Mouse (Mus musculus) kidney, embryonic 15.5 days (tissue): ENCODE data around the gene Gpr61. TPM values are rescaled to one million over a fixed set of nuclear protein-coding genes. Genes with fewer than 3 reads are reported as not detected.
A peak's percentile ranks its signal among the peaks of the same experiment; 100 is the strongest.

Source experiments
- ATAC-seq: fragments of 200-750 bp; cut with Nextera tagmentation; replicated peaks from 2 replicates; pipeline ENCODE4 v1.8.0; 2017; ENCODE audit warnings: moderate TSS enrichment; ENCODE audit not compliant: low FRiP score
- H3K27ac ChIP-seq: fragments of 300-500 bp; sonication (generic); 2 replicates; pipeline ENCODE4 v1.5.1; 2015; ENCODE audit warnings: mild to moderate bottlenecking, inconsistent platforms
- H3K27me3 ChIP-seq: fragments of 300-500 bp; sonication (generic); 2 replicates; pipeline ENCODE4 v1.6.1; 2015; ENCODE audit warnings: inconsistent platforms
- H3K36me3 ChIP-seq: fragments of 300-500 bp; sonication (generic); 2 replicates; pipeline ENCODE4 v1.6.1; 2015; ENCODE audit warnings: inconsistent platforms
- H3K4me1 ChIP-seq: fragments of 300-500 bp; sonication (generic); 2 replicates; pipeline ENCODE4 v1.6.1; 2015; ENCODE audit warnings: inconsistent platforms
- H3K4me2 ChIP-seq: fragments of 300-500 bp; sonication (generic); 2 replicates; pipeline ENCODE4 v1.6.1; 2015; ENCODE audit warnings: moderate library complexity, mild to moderate bottlenecking, inconsistent platforms
- H3K4me3 ChIP-seq: fragments of 300-500 bp; sonication (generic); replicated peaks from 2 replicates; pipeline ENCODE4 v1.5.1; 2015; ENCODE audit warnings: mild to moderate bottlenecking, inconsistent platforms
- H3K9ac ChIP-seq: fragments of 300-500 bp; sonication (generic); 2 replicates; pipeline ENCODE4 v1.6.1; 2015; ENCODE audit warnings: mild to moderate bottlenecking, inconsistent platforms
- H3K9me3 ChIP-seq: fragments of 300-500 bp; sonication (generic); replicated peaks from 2 replicates; pipeline ENCODE4 v1.6.1; 2016; ENCODE audit warnings: inconsistent platforms
- WGBS: fragments of 180-500 bp; shearing (Covaris S2); methylation state at CpG from one replicate; pipeline ENCODE4 v1.1.7; 2015; ENCODE audit warnings: mixed read lengths; 5-methylcytosine and 5-hydroxymethylcytosine counted together
- polyA plus RNA-seq: library from polyadenylated mRNA; unstranded; fragments of >200 nt; fragmentation: Nextera tagmentation; extraction: Ambion mirVana; gene quantifications from 2 replicates; pipeline ENCODE4 v1.2.1, GENCODE M21; 2015

The Gpr61 gene
- polyA plus RNA-seq, 1 experiment from 2014 or later = 0.05 TPM

GRCm38 (mm10) chr3:108140786-108141185, 13.9 kb downstream of the Gpr61 start:
- no peak overlapping the region for H3K4me3 ChIP-seq
- no peak for ATAC-seq
- WGBS = 76% methylated on average over 4 of the region's 4 CpGs
- H3K36me3 ChIP-seq = peaks cover 32% of the 10 kb centered on the region; the same call in 1 of the 2 replicates
- no peak overlapping the region for H3K9ac ChIP-seq
- H3K4me2 ChIP-seq = no peak overlapping the region
- H3K9me3 ChIP-seq = no peaks in the 10 kb centered on the region
- no peak overlapping the region for H3K27ac ChIP-seq
- peaks cover 13% of the 10 kb centered on the region for H3K4me1 ChIP-seq
- no peaks in the 10 kb centered on the region for H3K27me3 ChIP-seq

DNA sequence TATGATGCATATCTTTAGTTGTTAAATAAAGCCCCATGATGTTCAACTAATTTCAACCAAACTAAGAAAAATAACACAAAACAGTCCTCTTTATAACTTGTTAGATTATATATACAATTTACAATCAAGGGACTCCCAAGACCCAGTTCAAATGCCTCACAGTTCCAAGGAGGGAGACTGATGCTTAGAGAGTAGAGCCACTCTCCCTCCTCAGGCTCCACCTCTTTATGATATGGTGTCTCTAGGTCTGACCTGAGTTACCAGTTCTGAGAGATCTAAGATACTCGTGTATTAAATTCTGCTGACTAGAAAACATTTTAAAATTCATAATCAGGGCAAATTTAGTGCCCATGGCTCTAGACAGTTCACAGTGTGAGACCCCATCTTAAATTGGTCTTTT, 15.6 kb downstream of the Gpr61 start:
- Histone ChIP-seq H3K9ac (no peak overlapping the region), H3K4me1 (peaks cover 3% of the 10 kb centered on the region; the same call in 1 of the 2 replicates), H3K27ac (no peak overlapping the region), H3K4me3 (no peak overlapping the region), H3K27me3 (no peaks in the 10 kb centered on the region), H3K36me3 (peaks cover 32% of the 10 kb centered on the region; the same call in 1 of the 2 replicates), H3K9me3 (no peaks in the 10 kb centered on the region), H3K4me2 (no peak overlapping the region)
- 76% methylated on average over 1 of the region's 1 CpGs for WGBS
- ATAC-seq = no peak

DNA sequence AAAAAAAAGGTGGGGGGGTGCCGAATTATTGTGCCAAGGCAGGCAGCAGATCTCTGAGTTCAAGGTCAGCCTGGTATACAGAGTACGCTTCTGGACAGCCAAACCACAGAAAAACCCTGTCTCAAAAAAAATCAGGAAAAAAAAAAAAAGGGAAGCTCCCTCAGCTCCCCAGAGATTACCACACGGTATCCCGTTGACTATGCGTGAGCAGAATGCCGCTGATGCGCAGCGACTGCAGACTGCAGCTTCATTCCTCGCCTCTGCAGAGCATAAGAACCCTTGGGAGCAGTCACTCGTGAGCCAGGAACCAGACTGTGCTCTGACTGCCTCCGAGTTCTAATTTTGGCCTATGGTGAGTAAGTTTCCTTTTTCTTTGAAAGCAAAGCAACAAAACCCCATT, 20.0 kb downstream of the Gpr61 start:
- H3K4me2 ChIP-seq = no peak overlapping the region
- H3K27ac ChIP-seq = no peak overlapping the region
- no peak overlapping the region for H3K9ac ChIP-seq
- WGBS = 82% methylated on average over 11 of the region's 11 CpGs
- 0 out of 2 replicates have a peak, but pooled peaks cover 10% of the 10 kb centered on the region for H3K36me3 ChIP-seq
- H3K4me3 ChIP-seq = no peak overlapping the region
- H3K27me3 ChIP-seq = no peaks in the 10 kb centered on the region
- no peak for ATAC-seq
- no peaks in the 10 kb centered on the region for H3K9me3 ChIP-seq
- peaks cover 19% of the 10 kb centered on the region for H3K4me1 ChIP-seq

GRCm38 (mm10) chr3:108132484-108132883, 22.2 kb downstream of the Gpr61 start:
- 0 out of 2 replicates have a peak, but pooled peaks cover 9% of the 10 kb centered on the region for H3K36me3 ChIP-seq
- H3K9ac ChIP-seq = no peak overlapping the region
- H3K27ac ChIP-seq = no peak overlapping the region
- no peak overlapping the region for H3K4me3 ChIP-seq
- H3K27me3 ChIP-seq = no peaks in the 10 kb centered on the region
- ATAC-seq = no peak
- H3K4me1 ChIP-seq = peaks cover 36% of the 10 kb centered on the region
- no peak overlapping the region for H3K4me2 ChIP-seq
- 59% methylated on average over 1 of the region's 1 CpGs for WGBS
- no peaks in the 10 kb centered on the region for H3K9me3 ChIP-seq

GRCm38 (mm10) chr3:108131821-108132220, 22.9 kb downstream of the Gpr61 start:
- Histone ChIP-seq H3K27me3 (no peaks in the 10 kb centered on the region), H3K9me3 (no peaks in the 10 kb centered on the region), H3K36me3 (0 out of 2 replicates have a peak, but pooled peaks cover 2% of the 10 kb centered on the region), H3K27ac (peak overlapping the region; percentile 28; the same call in 1 of the 2 replicates), H3K4me1 (peaks cover 36% of the 10 kb centered on the region), H3K4me3 (no peak overlapping the region), H3K4me2 (no peak overlapping the region), H3K9ac (no peak overlapping the region)
- 69% methylated on average over 1 of the region's 1 CpGs for WGBS
- ATAC-seq = no peak

DNA sequence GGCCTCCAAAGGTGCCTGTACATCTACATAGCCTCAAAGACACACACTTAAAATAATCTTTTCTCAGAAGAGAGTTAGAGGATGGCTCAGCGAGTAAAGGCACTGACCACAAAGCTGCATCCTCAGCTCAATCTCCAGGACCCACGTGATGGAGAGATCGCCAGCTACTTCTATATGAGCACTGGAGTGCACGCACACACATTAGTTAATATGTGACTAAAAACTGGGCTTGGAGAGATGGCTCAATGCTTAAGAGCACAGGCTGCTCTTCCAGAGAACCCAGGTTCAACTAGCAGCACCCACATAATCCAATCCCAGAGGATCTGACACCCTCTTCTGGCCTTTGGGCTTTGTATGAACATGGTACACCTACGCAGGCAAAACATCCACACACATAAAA, 23.5 kb downstream of the Gpr61 start:
- H3K36me3 ChIP-seq = no peaks in the 10 kb centered on the region

GRCm38 (mm10) chr3:108129804-108130203, 24.9 kb downstream of the Gpr61 start:
- Histone ChIP-seq H3K9ac (no peak overlapping the region), H3K4me1 (peaks cover 36% of the 10 kb centered on the region), H3K4me3 (no peak overlapping the region), H3K27ac (no peak overlapping the region), H3K27me3 (no peaks in the 10 kb centered on the region), H3K9me3 (no peaks in the 10 kb centered on the region), H3K36me3 (no peaks in the 10 kb centered on the region), H3K4me2 (no peak overlapping the region)
- WGBS = 86% methylated on average over 4 of the region's 4 CpGs
- ATAC-seq = no peak

More for the DNA sequence above, 23.5 kb downstream of the Gpr61 start:
- 0 out of 2 replicates have a peak overlapping the region, but pooled peaks have one; percentile 28 for H3K27ac ChIP-seq
- H3K4me2 ChIP-seq = no peak overlapping the region
- 79% methylated on average over 5 of the region's 5 CpGs for WGBS
- 0 out of 2 replicates have a peak, but pooled peaks have one; percentile 52 for ATAC-seq
- H3K27me3 ChIP-seq = no peaks in the 10 kb centered on the region
- H3K9ac ChIP-seq = no peak overlapping the region
- H3K9me3 ChIP-seq = no peaks in the 10 kb centered on the region
- peaks cover 36% of the 10 kb centered on the region for H3K4me1 ChIP-seq
- no peak overlapping the region for H3K4me3 ChIP-seq

- Histone ChIP-seq H3K4me2 (no peak overlapping the region), H3K4me1 (peaks cover 36% of the 10 kb centered on the region), H3K9ac (no peak overlapping the region), H3K4me3 (no peak overlapping the region), H3K9me3 (no peaks in the 10 kb centered on the region), H3K36me3 (no peaks in the 10 kb centered on the region), H3K27ac (no peak overlapping the region), H3K27me3 (no peaks in the 10 kb centered on the region)
- no peak for ATAC-seq
- 73% methylated on average over 4 of the region's 4 CpGs for WGBS
Measured at GRCm38 (mm10) chr3:108129367-108129766, 25.3 kb downstream of the Gpr61 start.

DNA sequence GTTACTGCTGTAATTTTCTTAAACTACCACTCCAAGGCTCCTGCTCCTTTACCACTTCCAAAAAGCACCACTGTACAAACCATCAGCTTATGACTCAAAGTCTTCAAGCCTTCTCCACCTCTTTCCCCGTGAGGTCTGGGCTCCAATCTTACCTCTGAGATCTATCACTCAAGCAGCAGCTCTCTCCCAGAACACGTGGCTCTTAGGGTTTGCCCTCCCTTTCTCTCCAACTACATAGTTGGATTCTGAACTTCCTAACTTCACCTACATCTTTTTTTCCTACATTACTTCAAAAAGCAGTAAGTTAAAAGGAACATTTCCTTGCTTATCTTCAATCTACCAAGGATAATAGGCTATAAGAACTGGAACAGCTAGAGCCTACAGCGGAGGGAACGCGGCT, 26.2 kb downstream of the Gpr61 start:
- no peak overlapping the region for H3K4me2 ChIP-seq
- H3K4me1 ChIP-seq = peaks cover 36% of the 10 kb centered on the region
- H3K9me3 ChIP-seq = no peaks in the 10 kb centered on the region
- no peak overlapping the region for H3K4me3 ChIP-seq
- no peak overlapping the region for H3K9ac ChIP-seq
- peaks cover under 1% of the 10 kb centered on the region for H3K36me3 ChIP-seq
- no peak overlapping the region for H3K27ac ChIP-seq
- ATAC-seq = no peak
- WGBS = 53% methylated on average over 5 of the region's 5 CpGs
- H3K27me3 ChIP-seq = no peaks in the 10 kb centered on the region

DNA sequence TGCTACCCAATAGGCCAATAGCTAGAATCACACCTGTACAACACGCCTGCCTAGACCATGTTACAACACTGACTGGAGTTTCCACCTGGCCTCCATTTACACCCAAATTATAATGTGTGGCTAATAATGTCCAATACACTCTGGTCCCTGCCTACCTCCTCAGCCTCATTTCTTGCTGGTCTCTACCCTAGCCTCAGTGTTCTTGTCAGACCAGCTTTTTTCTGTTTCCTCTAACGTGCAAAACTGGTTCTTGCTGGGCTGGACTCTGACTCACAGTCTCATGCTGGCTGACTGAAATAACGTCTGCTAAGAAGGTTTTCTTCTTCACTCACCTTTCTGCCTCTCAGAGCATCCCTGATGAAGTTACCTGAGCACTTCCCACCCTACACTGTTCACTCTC, 28.4 kb downstream of the Gpr61 start:
- Histone ChIP-seq H3K36me3 (peaks cover 17% of the 10 kb centered on the region), H3K27me3 (no peaks in the 10 kb centered on the region), H3K4me2 (no peak overlapping the region), H3K9me3 (no peaks in the 10 kb centered on the region), H3K4me3 (no peak overlapping the region), H3K4me1 (peaks cover 22% of the 10 kb centered on the region), H3K27ac (no peak overlapping the region), H3K9ac (no peak overlapping the region)
- WGBS = 87% methylated on average over 3 of the region's 3 CpGs
- ATAC-seq = no peak

DNA sequence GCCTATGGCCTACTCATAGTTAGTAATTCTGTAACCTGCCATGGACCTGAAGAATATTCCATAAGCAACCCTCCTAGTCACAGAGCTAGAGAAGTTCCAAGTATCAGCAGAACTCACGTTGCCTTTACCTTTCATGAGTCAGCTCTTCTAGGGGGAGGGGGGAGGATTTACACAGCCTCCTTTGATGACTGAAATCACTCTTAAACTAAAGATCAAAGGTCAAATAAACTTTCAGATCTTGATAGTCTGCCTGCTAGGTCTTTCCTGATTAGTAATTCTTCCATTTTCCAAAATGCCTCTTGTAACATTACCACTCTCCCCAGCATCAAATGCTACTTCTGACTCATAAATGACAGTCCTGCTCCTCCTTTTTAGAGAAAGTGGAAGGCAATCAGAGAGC, 30.6 kb downstream of the Gpr61 start:
- H3K4me3 ChIP-seq = no peak overlapping the region
- peaks cover 12% of the 10 kb centered on the region for H3K4me1 ChIP-seq
- H3K27ac ChIP-seq = no peak overlapping the region
- no peaks in the 10 kb centered on the region for H3K9me3 ChIP-seq
- H3K9ac ChIP-seq = no peak overlapping the region
- no peaks in the 10 kb centered on the region for H3K27me3 ChIP-seq
- no peak overlapping the region for H3K4me2 ChIP-seq
- WGBS = 50% methylated on average over 1 of the region's 1 CpGs
- no peak for ATAC-seq
- H3K36me3 ChIP-seq = peaks cover 36% of the 10 kb centered on the region

DNA sequence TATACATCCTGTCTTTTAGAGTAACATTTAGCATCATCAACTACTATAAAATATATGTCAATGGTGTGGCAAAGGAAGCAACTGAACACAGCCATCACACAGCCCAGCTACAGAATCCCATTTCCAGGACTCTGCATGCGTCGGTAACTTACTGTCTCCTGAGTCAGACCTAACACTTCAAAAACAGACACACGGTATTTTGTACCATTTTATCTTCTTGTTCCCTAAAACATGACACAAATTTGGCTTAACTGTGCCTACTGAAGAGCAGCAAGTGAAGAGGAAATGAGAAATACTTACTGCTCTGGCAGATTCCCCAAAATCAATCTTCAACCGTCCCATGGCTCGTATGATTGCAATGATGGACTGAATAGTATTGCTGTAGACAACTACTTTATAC, 31.4 kb downstream of the Gpr61 start:
- H3K4me3 ChIP-seq = no peak overlapping the region
- H3K36me3 ChIP-seq = peaks cover 44% of the 10 kb centered on the region
- 87% methylated on average over 5 of the region's 5 CpGs for WGBS

DNA sequence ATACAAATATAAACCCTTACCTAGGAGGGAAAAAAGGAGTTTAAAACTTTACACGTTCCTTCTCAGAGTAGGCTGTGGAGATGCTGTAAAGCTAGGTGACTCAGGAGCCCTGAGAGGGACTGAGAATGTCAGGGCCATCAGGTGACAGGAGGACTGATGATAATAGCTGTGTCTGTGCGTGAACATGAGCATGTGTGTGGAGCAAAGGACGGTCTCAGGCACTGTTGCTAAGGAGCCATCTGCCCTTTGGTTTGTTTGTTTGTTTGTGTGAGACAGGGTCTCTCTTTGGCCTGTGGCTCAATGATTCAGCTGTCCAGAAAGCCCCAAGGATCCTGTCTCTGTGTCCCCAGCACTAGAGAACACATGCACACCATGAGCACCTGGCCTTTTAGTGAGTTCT, 33.6 kb downstream of the Gpr61 start:
- Histone ChIP-seq H3K27me3 (no peaks in the 10 kb centered on the region), H3K4me2 (no peak overlapping the region), H3K9me3 (no peaks in the 10 kb centered on the region), H3K36me3 (peaks cover 64% of the 10 kb centered on the region), H3K4me3 (no peak overlapping the region), H3K27ac (no peak overlapping the region), H3K9ac (no peak overlapping the region), H3K4me1 (no peaks in the 10 kb centered on the region)
- WGBS = 80% methylated on average over 3 of the region's 3 CpGs
- no peak for ATAC-seq

More for the DNA sequence above, 31.4 kb downstream of the Gpr61 start:
- Histone ChIP-seq H3K4me1 (peaks cover 3% of the 10 kb centered on the region), H3K27me3 (no peaks in the 10 kb centered on the region), H3K4me2 (no peak overlapping the region), H3K9ac (no peak overlapping the region), H3K9me3 (no peaks in the 10 kb centered on the region), H3K27ac (no peak overlapping the region)
- no peak for ATAC-seq
